Mouse (Mus musculus) lung, postnatal 14 days (tissue): ENCODE results near the gene Ddx3x.
"Not testable (repeated sequence)": the region's sequence is repeated elsewhere in the genome, so short reads cannot be mapped to it uniquely, and the experiment has no call there.

Experiments used
- DNase-seq: peaks from one replicate; pipeline ENCODE4 v3.0.0; 2021

Gene Ddx3x

GRCm38 (mm10) chrX:13281329-13282088 is 739 bp downstream of the Ddx3x start:
- peak; percentile 63 for DNase-seq

- DNase-seq, result no peak
Observed at GRCm38 (mm10) chrX:13282089-13282850, 1.5 kb downstream of the Ddx3x start.

GRCm38 (mm10) chrX:13285772-13286171 is 5.0 kb downstream of the Ddx3x start:
- no peak for DNase-seq

- DNase-seq, result no peak
Observed at GRCm38 (mm10) chrX:13294505-13295228, 13.9 kb downstream of the Ddx3x start.

- DNase-seq, result no peak
Observed at GRCm38 (mm10) chrX:13295229-13295571, 14.4 kb downstream of the Ddx3x start.

- not testable (repeated sequence) for DNase-seq
Observed at GRCm38 (mm10) chrX:13296241-13296640, 15.5 kb downstream of the Ddx3x start.

GRCm38 (mm10) chrX:13306190-13306589 is 25.4 kb downstream of the Ddx3x start:
- no peak for DNase-seq

- DNase-seq, result no peak
Observed at GRCm38 (mm10) chrX:13311396-13311795, 30.6 kb downstream of the Ddx3x start.

GRCm38 (mm10) chrX:13329611-13330010 is 48.8 kb downstream of the Ddx3x start:
- DNase-seq, result no peak
